Mouse (Mus musculus) right cerebral cortex, postnatal 14 days (tissue): Measurements from ENCODE around the gene Ccl3.

Source experiments
- DNase-seq: peaks from one replicate; pipeline ENCODE4 v3.0.0; 2022

Ccl3 gene

GRCm38 (mm10) chr11:83618238-83618637, 30.9 kb downstream of the Ccl3 start:
- DNase-seq, result no peak

- no peak for DNase-seq
Observed at GRCm38 (mm10) chr11:83616586-83616985, 32.6 kb downstream of the Ccl3 start.

- no peak for DNase-seq
Observed at GRCm38 (mm10) chr11:83610900-83611299, 38.3 kb downstream of the Ccl3 start.

GRCm38 (mm10) chr11:83606396-83606795, 42.8 kb downstream of the Ccl3 start:
- no peak for DNase-seq

GRCm38 (mm10) chr11:83605535-83605934, 43.6 kb downstream of the Ccl3 start:
- DNase-seq, result no peak

- DNase-seq, result no peak
Observed at GRCm38 (mm10) chr11:83604698-83605097, 44.5 kb downstream of the Ccl3 start.

- DNase-seq, result no peak
Observed at GRCm38 (mm10) chr11:83603399-83603798, 45.8 kb downstream of the Ccl3 start.

GRCm38 (mm10) chr11:83600576-83600975, 48.6 kb downstream of the Ccl3 start:
- DNase-seq, result no peak

- no peak for DNase-seq
Observed at GRCm38 (mm10) chr11:83598991-83599390, 50.2 kb downstream of the Ccl3 start.

- no peak for DNase-seq
Observed at GRCm38 (mm10) chr11:83598207-83598837, 50.8 kb downstream of the Ccl3 start.
